Mouse (Mus musculus) heart, adult 11 months (tissue): Measurements from ENCODE around the gene Foxp1.

Experiments
- DNase-seq: peaks from one replicate; pipeline ENCODE4 v3.0.0; 2022

The Foxp1 gene

GRCm38 (mm10) chr6:99035459-99036375 is 486.8 kb downstream of the Foxp1 start:
- no peak for DNase-seq

- DNase-seq, result no peak
Measured at GRCm38 (mm10) chr6:99033062-99033461, 489.5 kb downstream of the Foxp1 start.

- no peak for DNase-seq
Measured at GRCm38 (mm10) chr6:99031321-99031903, 491.1 kb downstream of the Foxp1 start.

GRCm38 (mm10) chr6:99030251-99030650 is 492.3 kb downstream of the Foxp1 start:
- DNase-seq, result peak; percentile 89

- DNase-seq, result no peak
Measured at GRCm38 (mm10) chr6:99029438-99029837, 493.1 kb downstream of the Foxp1 start.

- DNase-seq, result no peak
Measured at GRCm38 (mm10) chr6:99028989-99029305, 493.6 kb downstream of the Foxp1 start.

GRCm38 (mm10) chr6:99028161-99028988 is 494.1 kb downstream of the Foxp1 start:
- DNase-seq, result peak; percentile 98

- no peak for DNase-seq
Measured at GRCm38 (mm10) chr6:99027542-99028160, 494.9 kb downstream of the Foxp1 start.

- peak; percentile 90 for DNase-seq
Measured at GRCm38 (mm10) chr6:99026635-99027541, 495.6 kb downstream of the Foxp1 start.

- DNase-seq, result no peak
Measured at GRCm38 (mm10) chr6:99026040-99026439, 496.5 kb downstream of the Foxp1 start.

- DNase-seq, result no peak
Measured at GRCm38 (mm10) chr6:99024588-99024987, 497.9 kb downstream of the Foxp1 start.

- DNase-seq, result peak; percentile 95
Measured at GRCm38 (mm10) chr6:99020570-99021444, 501.7 kb downstream of the Foxp1 start.

GRCm38 (mm10) chr6:99019716-99020115 is 502.8 kb downstream of the Foxp1 start:
- no peak for DNase-seq

GRCm38 (mm10) chr6:99019266-99019665 is 503.3 kb downstream of the Foxp1 start:
- no peak for DNase-seq

GRCm38 (mm10) chr6:99013866-99014502 is 508.5 kb downstream of the Foxp1 start:
- DNase-seq, result no peak

GRCm38 (mm10) chr6:99013119-99013865 is 509.2 kb downstream of the Foxp1 start:
- peak; percentile 85 for DNase-seq

GRCm38 (mm10) chr6:99011895-99012584 is 510.5 kb downstream of the Foxp1 start:
- peak; percentile 96 for DNase-seq

- DNase-seq, result peak; percentile 86
Measured at GRCm38 (mm10) chr6:99009771-99010170, 512.8 kb downstream of the Foxp1 start.

GRCm38 (mm10) chr6:99008565-99008964 is 514.0 kb downstream of the Foxp1 start:
- DNase-seq, result peak; percentile 86
